Mouse (Mus musculus) liver, embryonic 16.5 days (tissue): Measurements from ENCODE around the gene Gtpbp10. TPM values are rescaled to one million over a fixed set of nuclear protein-coding genes. Genes with fewer than 3 reads are reported as not detected.
A peak's percentile ranks its signal among the peaks of the same experiment; 100 is the strongest.

Experiments
- ATAC-seq: fragments of 200-750 bp; cut with Nextera tagmentation; 2 replicates; pipeline ENCODE4 v1.8.0; 2017; ENCODE audit warnings: low read depth, mild to moderate bottlenecking, moderate number of reproducible peaks, moderate library complexity
- H3K27ac ChIP-seq: fragments of 300-500 bp; sonication (generic); 2 replicates; pipeline ENCODE4 v1.5.1; 2014; ENCODE audit warnings: mild to moderate bottlenecking, low read length
- H3K27me3 ChIP-seq: fragments of 300-500 bp; sonication (generic); 2 replicates; pipeline ENCODE4 v1.6.1; 2014; ENCODE audit warnings: low read depth, low read length, mixed read lengths; ENCODE audit not compliant: control insufficient read depth, insufficient read depth
- H3K36me3 ChIP-seq: fragments of 300-500 bp; sonication (generic); 2 replicates; pipeline ENCODE4 v1.6.1; 2014; ENCODE audit warnings: mild to moderate bottlenecking; ENCODE audit not compliant: control insufficient read depth, insufficient read depth
- H3K4me1 ChIP-seq: fragments of 300-500 bp; sonication (generic); 2 replicates; pipeline ENCODE4 v1.6.1; 2014; ENCODE audit warnings: low read depth, low read length, mixed read lengths; ENCODE audit not compliant: control insufficient read depth
- H3K4me2 ChIP-seq: fragments of 300-500 bp; sonication (generic); 2 replicates; pipeline ENCODE4 v1.6.1; 2014; ENCODE audit warnings: low read depth, low read length, mixed read lengths
- H3K4me3 ChIP-seq: fragments of 300-500 bp; sonication (generic); 2 replicates; pipeline ENCODE4 v1.5.1; 2014; ENCODE audit warnings: low read depth, mild to moderate bottlenecking, low read length
- H3K9ac ChIP-seq: fragments of 300-500 bp; sonication (generic); 2 replicates; pipeline ENCODE4 v1.6.1; 2014; ENCODE audit warnings: low read depth, low read length
- H3K9me3 ChIP-seq: fragments of 300-500 bp; sonication (generic); replicated peaks from 2 replicates; pipeline ENCODE4 v1.6.1; 2016; ENCODE audit warnings: low read length; ENCODE audit not compliant: control insufficient read depth
- WGBS: fragments of 180-500 bp; shearing (Covaris S2); extraction: QIAGEN DNeasy Blood & Tissue Kit; methylation state at CpG from one replicate; pipeline ENCODE4 v1.1.7; 2014; ENCODE audit not compliant: insufficient replicate concordance; 5-methylcytosine and 5-hydroxymethylcytosine counted together
- polyA plus RNA-seq: library from polyadenylated mRNA; unstranded; fragments of >200 nt; fragmentation: Nextera tagmentation; extraction: Ambion mirVana; gene quantifications from 2 replicates; pipeline ENCODE4 v1.2.1, GENCODE M21; 2015

Gtpbp10 gene
- 7.0 and 7.1 TPM in 2 replicates for polyA plus RNA-seq

DNA sequence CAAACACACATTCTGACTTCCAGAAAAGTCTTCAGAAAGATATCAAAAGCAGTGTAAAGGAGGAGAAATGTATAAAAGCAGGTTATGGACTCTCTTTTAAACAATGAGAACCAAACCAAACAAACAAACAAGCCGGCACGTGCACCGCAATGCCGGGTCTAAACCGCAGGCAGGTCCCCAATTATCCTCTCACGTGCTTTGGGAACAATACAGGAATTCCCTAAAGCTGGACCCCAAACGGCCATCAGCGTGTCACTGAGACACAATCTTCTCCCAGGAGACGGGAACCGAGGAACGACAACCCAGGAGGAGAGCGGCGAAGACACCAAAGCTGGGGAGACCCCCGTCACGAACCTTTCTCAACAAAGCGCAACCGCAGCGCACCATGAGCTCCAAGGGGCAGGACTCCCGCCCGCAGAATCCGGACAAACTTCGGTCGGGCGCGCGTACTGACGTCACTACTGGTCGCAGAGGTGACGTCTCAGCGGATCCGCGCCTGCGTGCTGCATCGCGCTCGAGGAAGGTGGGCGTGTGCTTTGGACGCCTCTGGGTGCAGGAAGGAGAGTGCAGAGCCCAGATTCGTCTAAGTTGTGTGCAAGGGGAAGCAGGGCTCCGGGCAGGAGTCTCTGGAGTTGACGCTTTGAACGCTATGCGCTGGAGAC lies at the start of gene Gtpbp10:
Gene Gtpbp10, minus strand, starts transcription at position 460 of the 662 bp plus-strand sequence.
- Histone ChIP-seq H3K4me3 (peak within 1 kb of the TSS; percentile 77), H3K27ac (peak within 1 kb of the TSS; percentile 37; the same call in 1 of the 2 replicates), H3K9ac (peak within 1 kb of the TSS; percentile 75), H3K4me1 (peaks cover 7% of the 10 kb centered on the region), H3K27me3 (no peaks in the 10 kb centered on the region), H3K36me3 (peaks cover 6% of the 10 kb centered on the region), H3K4me2 (peak within 1 kb of the TSS; percentile 76), H3K9me3 (no peaks in the 10 kb centered on the region)
- WGBS: under 1% methylated on average over 43 of the region's 43 CpGs
- peak; percentile 96 for ATAC-seq

DNA sequence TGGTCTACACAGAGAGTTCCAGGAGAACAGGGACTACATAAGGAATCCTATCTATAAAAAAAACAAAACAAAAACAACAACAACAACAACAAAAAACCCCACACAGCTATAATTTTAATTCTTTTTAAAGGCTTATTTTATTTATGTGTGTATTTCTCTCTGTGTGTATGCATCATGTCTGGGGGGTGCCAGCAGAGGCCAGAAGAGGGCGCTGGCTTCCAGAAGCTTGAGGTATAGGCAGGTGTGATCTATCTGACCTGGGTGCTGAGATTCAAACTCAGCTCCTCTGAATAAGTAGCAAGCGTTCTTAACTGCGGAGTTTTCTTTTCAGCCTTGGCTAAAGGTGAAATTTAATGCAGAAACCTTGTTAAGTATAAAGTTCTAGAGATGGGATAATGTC lies 28.3 kb upstream of the Gtpbp10 start:
- no peak for ATAC-seq
- Histone ChIP-seq H3K9me3 (no peaks in the 10 kb centered on the region), H3K9ac (no peak overlapping the region), H3K4me3 (no peak overlapping the region), H3K4me1 (no peaks in the 10 kb centered on the region), H3K36me3 (no peaks in the 10 kb centered on the region), H3K4me2 (no peak overlapping the region), H3K27me3 (no peaks in the 10 kb centered on the region), H3K27ac (no peak overlapping the region)
- 66% methylated on average over 3 of the region's 3 CpGs for whole genome bisulfite sequencing

DNA sequence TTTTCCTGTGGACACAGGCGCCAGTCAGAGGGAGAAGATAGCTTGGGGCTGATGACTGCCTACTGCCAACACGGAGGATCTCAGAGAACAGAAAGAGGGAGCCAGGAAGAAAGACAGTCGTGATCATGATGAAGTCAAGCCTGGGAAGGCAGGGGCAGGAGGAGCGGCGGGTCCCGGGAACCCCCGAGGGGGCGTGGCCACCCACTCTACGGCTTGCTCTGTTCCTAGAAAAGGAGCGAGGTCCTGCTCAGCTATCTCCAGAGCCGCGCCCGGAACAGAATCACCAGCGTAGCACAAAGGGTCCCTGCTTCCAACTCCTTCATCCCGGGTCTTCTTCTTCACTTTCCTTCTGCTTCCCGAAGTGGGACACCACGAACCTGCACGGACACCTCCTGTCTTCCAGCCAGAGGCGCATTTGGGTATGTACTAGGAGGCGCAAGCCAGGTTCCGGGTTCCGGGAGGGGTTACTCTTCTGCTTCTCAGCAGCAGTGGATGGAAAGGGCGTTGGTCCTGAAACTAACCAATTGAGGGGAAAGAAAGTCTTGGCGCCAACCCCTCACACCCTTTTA lies 14.5 kb upstream of the Gtpbp10 start, which contains the start of gene Gm8773:
Gene Gm8773, plus strand, starts transcription at position 51 of the 569 bp plus-strand sequence.
- Histone ChIP-seq H3K4me1 (no peaks in the 10 kb centered on the region), H3K9ac (no peak within 1 kb of the TSS), H3K27me3 (no peaks in the 10 kb centered on the region), H3K4me3 (peak within 1 kb of the TSS; percentile 55), H3K4me2 (peak within 1 kb of the TSS; percentile 69), H3K36me3 (no peaks in the 10 kb centered on the region), H3K27ac (no peak within 1 kb of the TSS), H3K9me3 (no peaks in the 10 kb centered on the region)
- 3% methylated on average over 24 of the region's 24 CpGs for WGBS
- ATAC-seq: peak; percentile 35; the same call in 1 of the 2 replicates

DNA sequence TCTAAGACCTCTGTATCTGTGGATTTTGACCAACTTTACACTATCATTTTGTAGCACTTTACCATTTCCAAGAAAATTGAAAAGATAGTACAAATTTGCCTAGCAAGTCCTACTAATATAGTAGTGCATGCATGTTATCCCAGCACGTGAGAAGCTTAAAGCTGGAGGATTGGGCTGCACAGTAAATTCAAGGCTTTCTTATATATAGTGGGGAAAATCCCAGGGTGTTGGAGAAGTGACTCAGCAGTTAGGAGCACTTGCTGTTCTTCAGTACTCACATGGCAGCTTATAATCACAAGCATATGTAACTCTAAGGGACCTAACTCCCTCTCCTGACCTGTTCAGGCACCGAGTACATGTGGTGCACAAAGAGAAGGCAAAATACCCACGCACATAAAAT lies 3.1 kb upstream of the Gtpbp10 start:
- 51% methylated on average over 3 of the region's 3 CpGs for WGBS
- peaks cover 7% of the 10 kb centered on the region for H3K4me1 ChIP-seq
- H3K4me2 ChIP-seq: no peak overlapping the region

DNA sequence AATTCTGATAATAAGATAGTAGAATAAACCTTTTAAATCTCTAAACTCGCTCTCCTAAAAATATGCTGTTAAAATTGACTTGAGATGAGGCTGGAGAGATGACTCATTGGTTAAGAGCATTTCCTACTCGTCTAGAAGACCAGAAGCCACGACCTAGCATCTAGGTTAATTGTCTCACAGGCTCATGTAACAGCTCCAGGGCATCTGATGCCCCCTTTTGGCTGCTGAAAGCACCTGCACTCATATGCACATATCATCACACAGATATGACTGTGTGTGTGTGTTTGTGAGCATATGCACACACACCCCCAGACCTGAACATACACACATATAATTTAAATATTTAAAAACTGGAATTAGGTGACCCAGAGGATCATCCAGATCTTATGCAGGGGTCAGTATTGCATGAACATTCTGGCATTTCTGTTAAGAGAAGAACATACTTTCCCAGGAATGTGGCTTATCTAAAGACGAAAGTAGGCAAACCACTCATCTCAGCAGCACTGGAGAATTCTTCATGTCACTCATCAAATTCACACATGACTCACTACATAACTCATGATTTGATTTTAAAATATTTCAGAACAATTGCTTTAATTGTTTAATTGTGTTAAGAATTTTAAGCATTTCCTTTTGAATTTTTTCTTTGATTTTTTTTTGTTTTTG lies 1.8 kb upstream of the Gtpbp10 start:
- H3K9me3 ChIP-seq: no peaks in the 10 kb centered on the region
- H3K4me1 ChIP-seq: peaks cover 7% of the 10 kb centered on the region
- no peak for ATAC-seq
- H3K4me3 ChIP-seq: no peak overlapping the region
- no peaks in the 10 kb centered on the region for H3K27me3 ChIP-seq
- no peak overlapping the region for H3K27ac ChIP-seq
- no peak overlapping the region for H3K9ac ChIP-seq
- no peaks in the 10 kb centered on the region for H3K36me3 ChIP-seq
- WGBS: 53% methylated on average over 4 of the region's 4 CpGs
- H3K4me2 ChIP-seq: no peak overlapping the region

More for the DNA sequence above, 3.1 kb upstream of the Gtpbp10 start:
- Histone ChIP-seq H3K27me3 (no peaks in the 10 kb centered on the region), H3K4me3 (no peak overlapping the region), H3K9me3 (no peaks in the 10 kb centered on the region), H3K9ac (no peak overlapping the region), H3K36me3 (no peaks in the 10 kb centered on the region), H3K27ac (no peak overlapping the region)
- ATAC-seq: no peak

DNA sequence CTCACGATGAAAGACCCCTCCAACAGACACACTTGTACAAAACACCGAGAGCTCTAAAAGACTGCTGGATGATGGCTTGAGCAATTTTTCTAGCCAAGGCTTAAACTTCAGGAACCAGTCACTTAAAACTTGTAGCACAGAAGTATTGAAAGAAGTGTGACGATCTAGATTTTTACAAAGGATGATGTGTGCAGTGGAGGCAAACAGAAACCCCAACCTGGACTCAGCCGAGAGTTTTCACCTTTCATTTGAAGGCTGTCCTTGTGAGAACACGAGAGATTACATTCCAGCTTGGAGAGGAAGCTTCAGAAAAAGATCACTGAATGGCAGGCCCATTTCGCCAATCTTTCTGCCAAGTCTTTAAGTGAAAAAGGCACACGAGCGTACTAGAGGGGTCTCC lies 460 bp upstream of the Gtpbp10 start:
- H3K9ac ChIP-seq: peak overlapping the region; percentile 75; the same call in 1 of the 2 replicates
- H3K4me3 ChIP-seq: peak overlapping the region; percentile 77
- H3K27me3 ChIP-seq: no peaks in the 10 kb centered on the region
- 43% methylated on average over 8 of the region's 8 CpGs for WGBS
- no peaks in the 10 kb centered on the region for H3K9me3 ChIP-seq
- no peak overlapping the region for H3K27ac ChIP-seq
- peaks cover under 1% of the 10 kb centered on the region for H3K36me3 ChIP-seq
- H3K4me1 ChIP-seq: peaks cover 7% of the 10 kb centered on the region
- no peak for ATAC-seq
- H3K4me2 ChIP-seq: peak overlapping the region; percentile 76

DNA sequence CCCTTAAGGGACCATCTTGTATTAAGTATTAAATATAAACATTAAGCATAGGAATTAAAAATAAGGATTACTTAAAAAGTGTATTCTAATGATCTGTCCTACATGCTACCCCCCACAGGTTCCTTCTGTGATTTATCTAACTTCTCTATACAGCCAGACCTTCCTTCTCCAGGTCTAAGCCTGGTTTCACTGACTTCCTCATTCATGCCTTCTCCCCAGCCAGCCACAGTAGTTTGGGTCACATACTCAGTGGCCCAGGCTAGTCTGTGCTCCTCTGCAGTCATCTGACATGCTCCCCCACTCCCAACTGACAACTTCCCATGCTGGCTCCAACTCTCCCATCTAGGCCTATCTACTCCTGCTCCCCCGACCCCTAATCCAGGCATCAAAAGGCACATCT lies 8.2 kb downstream of the Gtpbp10 start:
- 68% methylated on average over 1 of the region's 1 CpGs for WGBS
- Histone ChIP-seq H3K4me1 (no peaks in the 10 kb centered on the region), H3K27ac (no peak overlapping the region), H3K36me3 (peaks cover 6% of the 10 kb centered on the region), H3K4me2 (no peak overlapping the region), H3K4me3 (no peak overlapping the region), H3K9me3 (no peaks in the 10 kb centered on the region), H3K9ac (no peak overlapping the region), H3K27me3 (no peaks in the 10 kb centered on the region)
- ATAC-seq: no peak

DNA sequence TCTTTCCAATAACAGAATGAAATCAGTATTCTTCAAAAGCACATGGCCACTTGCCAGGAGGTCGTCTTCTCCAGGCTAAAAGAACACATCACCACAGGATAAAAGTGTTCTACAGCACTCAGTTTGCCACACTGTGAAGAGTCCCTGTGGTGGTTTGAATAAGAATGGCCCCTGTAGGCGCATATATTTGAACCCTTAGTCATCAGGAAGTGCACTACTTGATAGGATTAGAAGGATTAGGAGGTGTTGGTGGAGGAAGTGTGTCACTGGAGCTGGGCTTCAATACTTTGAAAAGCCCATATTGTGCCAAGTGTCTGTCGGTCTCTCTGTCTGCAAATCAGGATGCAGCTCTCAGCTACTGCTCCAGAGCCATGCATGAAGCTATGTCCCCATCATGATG lies 19.0 kb downstream of the Gtpbp10 start:
- Histone ChIP-seq H3K9me3 (no peaks in the 10 kb centered on the region), H3K9ac (no peak overlapping the region), H3K27ac (no peak overlapping the region), H3K4me2 (no peak overlapping the region), H3K4me3 (no peak overlapping the region), H3K4me1 (no peaks in the 10 kb centered on the region; the same call in 1 of the 2 replicates), H3K36me3 (peaks cover 5% of the 10 kb centered on the region), H3K27me3 (no peaks in the 10 kb centered on the region)
- ATAC-seq: no peak
- WGBS: 53% methylated on average over 3 of the region's 3 CpGs

DNA sequence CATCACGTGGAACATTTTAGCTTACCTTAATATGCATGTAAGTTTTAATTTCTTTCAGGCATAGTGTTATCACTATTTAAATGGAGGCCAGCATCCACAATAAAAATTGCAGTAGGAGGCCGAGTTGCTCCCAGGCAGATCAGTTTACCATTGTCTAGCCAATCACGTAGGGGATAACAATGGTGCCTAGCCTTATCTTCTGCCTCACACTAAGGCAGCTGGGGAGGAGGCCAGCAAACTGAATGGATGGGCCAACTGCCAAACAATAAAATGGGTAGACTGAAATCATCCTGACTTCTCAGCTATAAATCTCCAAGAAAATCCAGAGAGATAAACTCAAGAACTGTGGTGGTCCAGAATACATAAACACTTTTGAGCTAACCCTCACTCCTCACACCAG lies 19.6 kb downstream of the Gtpbp10 start:
- Histone ChIP-seq H3K9me3 (no peaks in the 10 kb centered on the region), H3K4me1 (no peaks in the 10 kb centered on the region; the same call in 1 of the 2 replicates), H3K27me3 (no peaks in the 10 kb centered on the region), H3K36me3 (peaks cover 5% of the 10 kb centered on the region), H3K4me3 (no peak overlapping the region), H3K4me2 (no peak overlapping the region), H3K27ac (no peak overlapping the region), H3K9ac (no peak overlapping the region)
- ATAC-seq: 0 out of 2 replicates have a peak, but pooled peaks have one; percentile 30
- 45% methylated on average over 3 of the region's 3 CpGs for WGBS
